Mouse (Mus musculus): ENCODE measurements around the gene Lima1. TPM values are rescaled to one million over a fixed set of nuclear protein-coding genes. Genes with fewer than 3 reads are reported as not detected.

Lima1 gene
- polyA plus RNA-seq, 1 experiment = 29.7 TPM

GRCm38 (mm10) chr15:99846633-99847032, 28.6 kb downstream of the Lima1 start:
- no peak for TF ChIP-seq CTCF (IDR thresholded peaks at IDR 0.05; ENCODE audit: insufficient read depth, low read length)
- TF ChIP-seq POLR2A (IDR thresholded peaks at IDR 0.05; ENCODE audit: borderline replicate concordance, extremely low read depth, low read depth, low read length) = no peak
- Histone ChIP-seq H3K4me1 (ENCODE audit: control insufficient read depth, insufficient read depth, low read length) (peaks cover 24% of the 10 kb centered on the region), H3K4me3 (replicated peaks; ENCODE audit: extremely low read depth, low read depth, low read length) (no peak overlapping the region)
- 35% methylated on average over 6 of the region's 6 CpGs for WGBS
- DNase-seq = no peak

- Histone ChIP-seq H3K4me3 (replicated peaks; ENCODE audit: extremely low read depth, low read depth, low read length) (no peak overlapping the region), H3K4me1 (ENCODE audit: control insufficient read depth, insufficient read depth, low read length) (peaks cover 25% of the 10 kb centered on the region)
- TF ChIP-seq POLR2A (IDR thresholded peaks at IDR 0.05; ENCODE audit: borderline replicate concordance, extremely low read depth, low read depth, low read length) (no peak), CTCF (IDR thresholded peaks at IDR 0.05; ENCODE audit: insufficient read depth, low read length) (no peak)
- WGBS = 73% methylated on average over 3 of the region's 3 CpGs
- no peak for DNase-seq
Measured at GRCm38 (mm10) chr15:99843856-99844255, 31.4 kb downstream of the Lima1 start.

GRCm38 (mm10) chr15:99839910-99840309, 35.3 kb downstream of the Lima1 start:
- WGBS = 25% methylated on average over 2 of the region's 2 CpGs
- H3K4me1 ChIP-seq (ENCODE audit: control insufficient read depth, insufficient read depth, low read length) = peaks cover 3% of the 10 kb centered on the region; the same call in 1 of the 2 replicates
- peak; percentile 61 for DNase-seq
- TF ChIP-seq CTCF (IDR thresholded peaks at IDR 0.05; ENCODE audit: insufficient read depth, low read length) (peak; percentile 1; the same call in 1 of the 2 replicates), POLR2A (IDR thresholded peaks at IDR 0.05; ENCODE audit: borderline replicate concordance, extremely low read depth, low read depth, low read length) (no peak)
- H3K4me3 ChIP-seq (replicated peaks; ENCODE audit: extremely low read depth, low read depth, low read length) = no peak overlapping the region

DNA sequence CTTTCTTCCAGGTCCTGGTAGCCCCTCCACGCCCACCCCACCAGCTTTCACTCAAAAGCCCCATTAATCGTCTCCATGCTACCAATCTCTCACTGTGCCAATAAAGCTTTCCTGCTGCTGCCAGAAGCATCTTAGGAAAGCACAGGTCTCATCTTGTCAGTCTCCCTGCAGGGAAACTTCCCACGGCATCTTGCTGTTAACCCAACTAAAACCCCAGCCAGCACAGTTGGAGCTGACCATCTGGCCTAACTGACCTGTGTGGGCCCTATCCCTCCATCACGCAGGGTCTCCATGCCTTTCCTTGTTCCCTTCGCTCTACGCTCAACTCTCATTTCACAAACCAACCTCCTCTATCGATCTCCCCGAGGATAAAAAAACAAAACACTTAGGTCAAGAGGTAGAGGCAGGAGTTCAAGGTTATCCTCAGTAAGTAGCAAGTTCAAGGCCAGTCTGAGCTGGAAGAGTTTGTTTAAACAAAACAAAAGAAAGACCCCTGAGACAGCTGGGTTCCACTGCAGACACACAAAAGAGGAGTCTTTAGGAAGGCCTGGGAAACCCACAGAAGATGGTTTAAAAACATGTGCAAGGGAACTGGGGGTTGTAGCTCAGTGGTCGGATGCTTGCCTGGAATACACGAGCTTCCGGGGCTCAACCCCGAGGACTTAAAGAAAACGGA, 36.0 kb downstream of the Lima1 start:
- no peak for DNase-seq
- 83% methylated on average over 13 of the region's 13 CpGs for WGBS
- Histone ChIP-seq H3K4me3 (replicated peaks; ENCODE audit: extremely low read depth, low read depth, low read length) (no peak overlapping the region), H3K4me1 (ENCODE audit: control insufficient read depth, insufficient read depth, low read length) (peaks cover 3% of the 10 kb centered on the region; the same call in 1 of the 2 replicates)
- no peak for TF ChIP-seq CTCF (IDR thresholded peaks at IDR 0.05; ENCODE audit: insufficient read depth, low read length)
- TF ChIP-seq POLR2A (IDR thresholded peaks at IDR 0.05; ENCODE audit: borderline replicate concordance, extremely low read depth, low read depth, low read length) = no peak

GRCm38 (mm10) chr15:99837561-99837960, 37.7 kb downstream of the Lima1 start:
- no peak for DNase-seq
- 72% methylated on average over 7 of the region's 7 CpGs for WGBS
- TF ChIP-seq POLR2A (IDR thresholded peaks at IDR 0.05; ENCODE audit: borderline replicate concordance, extremely low read depth, low read depth, low read length) = no peak
- no peak for TF ChIP-seq CTCF (IDR thresholded peaks at IDR 0.05; ENCODE audit: insufficient read depth, low read length)
- peaks cover 3% of the 10 kb centered on the region; the same call in 1 of the 2 replicates for H3K4me1 ChIP-seq (ENCODE audit: control insufficient read depth, insufficient read depth, low read length)
- H3K4me3 ChIP-seq (replicated peaks; ENCODE audit: extremely low read depth, low read depth, low read length) = no peak overlapping the region

DNA sequence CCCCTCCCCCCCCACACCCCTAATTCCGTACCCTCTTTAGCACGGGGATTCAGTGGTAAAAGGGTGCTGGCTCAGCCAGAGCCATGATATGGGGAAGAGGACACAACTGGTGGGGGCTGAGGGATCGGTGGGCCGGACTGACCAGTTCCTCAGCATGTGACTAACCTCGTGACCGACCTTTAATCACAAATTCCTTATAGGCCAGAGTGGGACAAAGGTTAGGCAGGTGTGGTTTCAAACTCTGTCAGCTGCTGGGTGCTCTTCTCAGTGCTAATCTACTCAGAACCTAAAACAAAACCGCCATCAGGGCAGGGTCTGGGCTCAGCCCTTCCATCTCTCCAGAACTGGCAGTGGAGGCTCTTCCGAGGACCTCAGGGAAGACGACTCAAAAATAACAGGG, 40.1 kb downstream of the Lima1 start:
- no peak for DNase-seq
- H3K4me1 ChIP-seq (ENCODE audit: control insufficient read depth, insufficient read depth, low read length) = peaks cover 3% of the 10 kb centered on the region; the same call in 1 of the 2 replicates
- TF ChIP-seq POLR2A (IDR thresholded peaks at IDR 0.05; ENCODE audit: borderline replicate concordance, extremely low read depth, low read depth, low read length) = no peak
- no peak for TF ChIP-seq CTCF (IDR thresholded peaks at IDR 0.05; ENCODE audit: insufficient read depth, low read length)
- no peak overlapping the region for H3K4me3 ChIP-seq (replicated peaks; ENCODE audit: extremely low read depth, low read depth, low read length)
- 59% methylated on average over 9 of the region's 9 CpGs for WGBS

GRCm38 (mm10) chr15:99834681-99835080, 40.6 kb downstream of the Lima1 start:
- no peaks in the 10 kb centered on the region for H3K4me1 ChIP-seq (ENCODE audit: control insufficient read depth, insufficient read depth, low read length)
- WGBS = 76% methylated on average over 3 of the region's 3 CpGs
- TF ChIP-seq POLR2A (IDR thresholded peaks at IDR 0.05; ENCODE audit: borderline replicate concordance, extremely low read depth, low read depth, low read length) = no peak
- TF ChIP-seq CTCF (IDR thresholded peaks at IDR 0.05; ENCODE audit: insufficient read depth, low read length) = no peak
- no peak overlapping the region for H3K4me3 ChIP-seq (replicated peaks; ENCODE audit: extremely low read depth, low read depth, low read length)
- no peak for DNase-seq

GRCm38 (mm10) chr15:99833648-99834454, 41.4 kb downstream of the Lima1 start:
- 72% methylated on average over 5 of the region's 5 CpGs for WGBS
- no peak for DNase-seq
- no peak overlapping the region for H3K4me3 ChIP-seq (replicated peaks; ENCODE audit: extremely low read depth, low read depth, low read length)
- H3K4me1 ChIP-seq (ENCODE audit: control insufficient read depth, insufficient read depth, low read length) = no peaks in the 10 kb centered on the region
- TF ChIP-seq CTCF (IDR thresholded peaks at IDR 0.05; ENCODE audit: insufficient read depth, low read length) (no peak), POLR2A (IDR thresholded peaks at IDR 0.05; ENCODE audit: borderline replicate concordance, extremely low read depth, low read depth, low read length) (no peak)

DNA sequence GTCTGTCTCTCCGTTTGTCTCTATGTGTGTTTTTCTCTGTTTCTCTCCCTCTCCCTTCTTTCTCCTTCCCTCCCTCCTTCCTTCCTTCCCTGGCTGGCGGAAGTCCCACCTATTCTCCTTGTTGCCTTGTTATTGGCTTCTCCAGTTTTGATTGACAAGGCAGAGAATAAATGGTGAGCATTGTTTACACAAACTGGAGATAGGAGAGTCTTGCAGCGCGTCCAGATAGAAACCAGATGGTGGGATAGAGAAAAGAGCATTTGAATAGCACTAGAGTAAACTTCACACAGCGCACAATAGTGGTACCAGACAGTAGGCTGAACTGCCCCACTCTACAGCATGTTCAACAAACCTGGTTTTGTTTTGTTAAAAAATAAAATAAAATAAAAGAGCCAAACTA, 43.7 kb downstream of the Lima1 start:
- no peak for TF ChIP-seq CTCF (IDR thresholded peaks at IDR 0.05; ENCODE audit: insufficient read depth, low read length)
- no peak for TF ChIP-seq POLR2A (IDR thresholded peaks at IDR 0.05; ENCODE audit: borderline replicate concordance, extremely low read depth, low read depth, low read length)
- Histone ChIP-seq H3K4me1 (ENCODE audit: control insufficient read depth, insufficient read depth, low read length) (no peaks in the 10 kb centered on the region), H3K4me3 (replicated peaks; ENCODE audit: extremely low read depth, low read depth, low read length) (no peak overlapping the region)
- DNase-seq = no peak
- 55% methylated on average over 5 of the region's 5 CpGs for WGBS
